Mouse (Mus musculus) midbrain, embryonic 11.5 days (tissue): ENCODE measurements at regions not wholly inside any gene's neighbourhood (a gene's known extent, or its start where the extent isn't known, plus 50 kb on each side); places are given as distances from the start of the nearest gene placed in this dataset.
"Not testable (repeated sequence)": the region's sequence is repeated elsewhere in the genome, so short reads cannot be mapped to it uniquely, and the experiment has no call there.

Experiments used
- ATAC-seq: fragments of 200-750 bp; cut with Nextera tagmentation; 2 replicates; pipeline ENCODE4 v1.8.0; 2017; ENCODE audit warnings: moderate TSS enrichment, moderate library complexity; ENCODE audit not compliant: low FRiP score
- DNase-seq: peaks from one replicate; pipeline ENCODE4 v3.0.0; 2015; ENCODE audit warnings: low spot score; ENCODE audit errors: missing footprints
- H3K27ac ChIP-seq: fragments of 300-500 bp; sonication (generic); 2 replicates; pipeline ENCODE4 v1.5.1; 2014; ENCODE audit warnings: low read depth, low read length
- H3K27me3 ChIP-seq: fragments of 300-500 bp; sonication (generic); 2 replicates; pipeline ENCODE4 v1.6.1; 2014; ENCODE audit warnings: mild to moderate bottlenecking, low read length, moderate library complexity, mixed read lengths; ENCODE audit not compliant: control insufficient read depth, insufficient read depth
- H3K36me3 ChIP-seq: fragments of 300-500 bp; sonication (generic); 2 replicates; pipeline ENCODE4 v1.6.1; 2014; ENCODE audit warnings: mild to moderate bottlenecking, low read length, moderate library complexity, mixed read lengths; ENCODE audit not compliant: control insufficient read depth, insufficient read depth
- H3K4me1 ChIP-seq: fragments of 300-500 bp; sonication (generic); 2 replicates; pipeline ENCODE4 v1.6.1; 2014; ENCODE audit warnings: low read length; ENCODE audit not compliant: control insufficient read depth, insufficient read depth
- H3K4me2 ChIP-seq: fragments of 300-500 bp; sonication (generic); 2 replicates; pipeline ENCODE4 v1.6.1; 2014; ENCODE audit warnings: mild to moderate bottlenecking, moderate library complexity
- H3K4me3 ChIP-seq: fragments of 300-500 bp; sonication (generic); 2 replicates; pipeline ENCODE4 v1.5.1; 2014; ENCODE audit warnings: low read depth, low read length
- H3K9ac ChIP-seq: fragments of 300-500 bp; sonication (generic); 2 replicates; pipeline ENCODE4 v1.6.1; 2014; ENCODE audit warnings: low read length
- H3K9me3 ChIP-seq: fragments of 300-500 bp; sonication (generic); 2 replicates; pipeline ENCODE4 v1.6.1; 2016; ENCODE audit warnings: low read length; ENCODE audit not compliant: control insufficient read depth
- WGBS: fragments of 180-500 bp; shearing (Covaris S2); extraction: QIAGEN DNeasy Blood & Tissue Kit; methylation state at CpG from one replicate; pipeline ENCODE4 v1.1.7; 2014; 5-methylcytosine and 5-hydroxymethylcytosine counted together

GRCm38 (mm10) chrX:50501181-50501580, 72.9 kb upstream of the Olfr1324 start:
- H3K9ac ChIP-seq, result no peak overlapping the region
- WGBS, result 35% methylated on average over 1 of the region's 1 CpGs
- H3K27me3 ChIP-seq, result no peaks in the 10 kb centered on the region

GRCm38 (mm10) chrX:50490477-50490967, 62.2 kb upstream of the Olfr1324 start:
- DNase-seq, H3K36me3 ChIP-seq: not testable (repeated sequence)
- whole genome bisulfite sequencing, result 87% methylated on average over 9 of the region's 9 CpGs

More at GRCm38 (mm10) chrX:50501181-50501580, 72.9 kb upstream of the Olfr1324 start:
- ATAC-seq, result no peak
- Histone ChIP-seq H3K4me3 (no peak overlapping the region), H3K36me3 (no peaks in the 10 kb centered on the region), H3K4me1 (no peaks in the 10 kb centered on the region), H3K27ac (no peak overlapping the region), H3K4me2 (no peak overlapping the region), H3K9me3 (no peaks in the 10 kb centered on the region)
- DNase-seq, result no peak

More at GRCm38 (mm10) chrX:50490477-50490967, 62.2 kb upstream of the Olfr1324 start:
- not testable (repeated sequence) for ATAC-seq, H3K9ac ChIP-seq, H3K4me1 ChIP-seq, H3K4me2 ChIP-seq, H3K27ac ChIP-seq, H3K27me3 ChIP-seq, H3K9me3 ChIP-seq, H3K4me3 ChIP-seq
